Mouse (Mus musculus) heart, embryonic 12.5 days (tissue): Measurements from ENCODE around the gene Prkn. TPM values are rescaled to one million over a fixed set of nuclear protein-coding genes. Genes with fewer than 3 reads are reported as not detected.

ENCODE experiments used
- ATAC-seq: fragments of 200-750 bp; cut with Nextera tagmentation; 2 replicates; pipeline ENCODE4 v1.8.0; 2017; ENCODE audit warnings: moderate TSS enrichment, moderate library complexity; ENCODE audit not compliant: insufficient number of reproducible peaks, low FRiP score
- H3K27ac ChIP-seq: fragments of 300-500 bp; sonication (generic); 2 replicates; pipeline ENCODE4 v1.5.1; 2016; ENCODE audit warnings: mild to moderate bottlenecking, moderate library complexity; ENCODE audit not compliant: poor library complexity, severe bottlenecking
- H3K27me3 ChIP-seq: fragments of 300-500 bp; sonication (generic); replicated peaks from 2 replicates; pipeline ENCODE4 v1.6.1; 2016; ENCODE audit warnings: mild to moderate bottlenecking, moderate library complexity
- H3K36me3 ChIP-seq: fragments of 300-500 bp; sonication (generic); 2 replicates; pipeline ENCODE4 v1.6.1; 2016; ENCODE audit warnings: mild to moderate bottlenecking, moderate library complexity
- H3K4me1 ChIP-seq: fragments of 300-500 bp; sonication (generic); replicated peaks from 2 replicates; pipeline ENCODE4 v1.6.1; 2016; ENCODE audit warnings: mild to moderate bottlenecking
- H3K4me2 ChIP-seq: fragments of 300-500 bp; sonication (generic); 2 replicates; pipeline ENCODE4 v1.6.1; 2016; ENCODE audit warnings: mild to moderate bottlenecking, moderate library complexity
- H3K4me3 ChIP-seq: fragments of 300-500 bp; sonication (generic); 2 replicates; pipeline ENCODE4 v1.5.1; 2016; ENCODE audit warnings: mild to moderate bottlenecking
- H3K9ac ChIP-seq: fragments of 300-500 bp; sonication (generic); 2 replicates; pipeline ENCODE4 v1.6.1; 2016; ENCODE audit warnings: mild to moderate bottlenecking, moderate library complexity
- H3K9me3 ChIP-seq: fragments of 300-500 bp; sonication (generic); replicated peaks from 2 replicates; pipeline ENCODE4 v1.6.1; 2016; ENCODE audit warnings: mild to moderate bottlenecking, moderate library complexity
- WGBS: fragments of 180-500 bp; shearing (Covaris S2); methylation state at CpG from one replicate; pipeline ENCODE4 v1.1.7; 2016; 5-methylcytosine and 5-hydroxymethylcytosine counted together
- polyA plus RNA-seq: library from polyadenylated mRNA; unstranded; fragments of >200 nt; fragmentation: Nextera tagmentation; extraction: Ambion mirVana; gene quantifications from 2 replicates; pipeline ENCODE4 v1.2.1, GENCODE M21; 2016

Prkn gene
- polyA plus RNA-seq, 1 experiment from 2014 or later, result 1.5 TPM

DNA sequence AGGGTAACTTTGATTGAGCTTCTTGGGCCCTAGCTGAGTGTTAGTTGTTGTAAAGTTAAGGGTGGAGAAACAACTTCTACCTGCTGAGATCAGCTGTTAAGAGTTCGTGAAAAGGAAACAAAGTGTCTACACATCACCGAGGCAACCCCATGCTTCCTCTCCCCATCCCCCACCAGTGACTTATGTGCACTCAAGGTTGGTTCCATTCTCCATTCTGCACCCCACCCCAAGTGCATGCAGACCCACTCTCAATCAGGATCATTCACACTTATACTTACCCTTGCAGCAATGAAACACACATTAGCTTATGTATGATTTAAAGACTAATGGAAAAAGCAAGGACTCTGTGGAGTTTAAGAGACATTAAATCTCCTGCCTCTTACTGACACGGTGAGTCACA lies 691.9 kb downstream of the Prkn start:
- no peaks in the 10 kb centered on the region for H3K4me1 ChIP-seq

DNA sequence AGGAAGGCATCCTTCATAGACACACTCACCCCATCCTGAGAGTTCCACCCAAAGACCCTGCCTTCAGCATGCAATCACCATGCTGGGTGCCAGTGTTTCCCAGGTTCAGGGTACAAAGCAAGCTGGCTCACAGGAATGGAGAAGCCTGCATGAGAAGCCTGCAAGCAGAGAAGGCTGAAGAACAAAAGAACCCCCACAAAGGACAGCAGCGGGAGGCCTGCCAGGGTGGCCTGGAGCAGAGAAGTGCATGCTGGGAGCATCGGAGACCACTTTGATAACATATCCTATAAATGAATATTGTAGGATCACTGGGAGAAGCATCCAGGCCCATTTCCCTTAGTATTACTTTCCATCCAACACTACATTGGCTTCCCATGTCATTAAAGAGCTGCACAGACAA lies 692.6 kb downstream of the Prkn start:
- Histone ChIP-seq H3K9me3 (no peaks in the 10 kb centered on the region; the same call in 1 of the 2 replicates), H3K27ac (no peak overlapping the region), H3K4me1 (no peaks in the 10 kb centered on the region), H3K27me3 (no peaks in the 10 kb centered on the region), H3K4me3 (no peak overlapping the region), H3K36me3 (no peaks in the 10 kb centered on the region), H3K4me2 (no peak overlapping the region), H3K9ac (no peak overlapping the region)
- WGBS, result 41% methylated on average over 2 of the region's 2 CpGs
- no peak for ATAC-seq

More for the DNA sequence above, 691.9 kb downstream of the Prkn start:
- H3K9me3 ChIP-seq, result no peaks in the 10 kb centered on the region; the same call in 1 of the 2 replicates
- no peak overlapping the region for H3K9ac ChIP-seq
- no peak overlapping the region for H3K4me2 ChIP-seq
- H3K27me3 ChIP-seq, result no peaks in the 10 kb centered on the region
- H3K36me3 ChIP-seq, result no peaks in the 10 kb centered on the region
- no peak overlapping the region for H3K4me3 ChIP-seq
- ATAC-seq, result no peak
- 43% methylated on average over 3 of the region's 3 CpGs for WGBS
- no peak overlapping the region for H3K27ac ChIP-seq

DNA sequence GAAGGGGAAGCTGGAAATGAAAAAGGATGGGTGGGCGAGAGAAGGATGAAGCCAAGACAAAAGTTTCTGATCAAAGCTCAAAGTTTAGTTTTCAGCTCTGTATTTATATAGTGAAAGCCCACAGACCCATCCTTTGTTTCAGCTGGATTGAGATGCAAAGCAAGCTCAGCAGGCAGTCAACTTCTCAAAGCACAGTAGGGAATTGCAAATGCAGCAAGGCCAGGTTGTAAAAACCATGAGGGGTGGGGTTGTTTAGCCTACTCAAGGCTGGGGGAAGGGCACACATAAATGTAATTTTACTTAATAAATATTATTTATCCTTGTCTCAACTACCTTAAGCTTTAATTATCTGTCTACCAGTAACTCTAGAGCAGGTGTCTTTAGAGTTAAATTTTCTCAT lies 693.7 kb downstream of the Prkn start:
- 68% methylated on average over 1 of the region's 1 CpGs for WGBS
- H3K4me2 ChIP-seq, result no peak overlapping the region

DNA sequence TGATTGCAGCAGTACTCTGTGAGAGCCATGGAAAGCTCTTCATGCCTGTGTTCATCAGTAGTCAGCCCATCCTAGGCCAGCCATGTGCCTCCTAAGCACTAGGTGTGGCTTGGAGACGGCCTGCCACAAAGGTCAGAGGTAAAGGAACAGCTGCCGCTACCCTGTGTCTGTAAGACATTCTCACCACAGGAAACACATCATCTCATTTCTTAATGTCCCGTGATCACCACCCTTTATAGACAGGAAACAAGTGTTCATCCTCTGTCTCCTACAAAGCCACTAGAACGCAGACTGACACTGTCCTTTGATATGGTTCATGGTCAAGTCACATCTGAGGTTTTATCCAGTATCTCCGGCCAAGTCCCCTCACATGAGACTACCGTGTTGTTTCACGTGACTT lies 698.6 kb downstream of the Prkn start:
- no peak overlapping the region for H3K4me3 ChIP-seq
- H3K4me1 ChIP-seq, result no peaks in the 10 kb centered on the region
- H3K9ac ChIP-seq, result no peak overlapping the region
- no peak overlapping the region for H3K4me2 ChIP-seq
- no peaks in the 10 kb centered on the region for H3K36me3 ChIP-seq
- 86% methylated on average over 7 of the region's 7 CpGs for WGBS
- H3K9me3 ChIP-seq, result no peaks in the 10 kb centered on the region
- ATAC-seq, result no peak
- no peak overlapping the region for H3K27ac ChIP-seq
- no peaks in the 10 kb centered on the region for H3K27me3 ChIP-seq

More for the DNA sequence above, 693.7 kb downstream of the Prkn start:
- ATAC-seq, result no peak
- H3K4me1 ChIP-seq, result no peaks in the 10 kb centered on the region
- H3K9me3 ChIP-seq, result no peaks in the 10 kb centered on the region; the same call in 1 of the 2 replicates
- H3K36me3 ChIP-seq, result no peaks in the 10 kb centered on the region
- no peak overlapping the region for H3K9ac ChIP-seq
- no peak overlapping the region for H3K27ac ChIP-seq
- no peak overlapping the region for H3K4me3 ChIP-seq
- no peaks in the 10 kb centered on the region for H3K27me3 ChIP-seq

DNA sequence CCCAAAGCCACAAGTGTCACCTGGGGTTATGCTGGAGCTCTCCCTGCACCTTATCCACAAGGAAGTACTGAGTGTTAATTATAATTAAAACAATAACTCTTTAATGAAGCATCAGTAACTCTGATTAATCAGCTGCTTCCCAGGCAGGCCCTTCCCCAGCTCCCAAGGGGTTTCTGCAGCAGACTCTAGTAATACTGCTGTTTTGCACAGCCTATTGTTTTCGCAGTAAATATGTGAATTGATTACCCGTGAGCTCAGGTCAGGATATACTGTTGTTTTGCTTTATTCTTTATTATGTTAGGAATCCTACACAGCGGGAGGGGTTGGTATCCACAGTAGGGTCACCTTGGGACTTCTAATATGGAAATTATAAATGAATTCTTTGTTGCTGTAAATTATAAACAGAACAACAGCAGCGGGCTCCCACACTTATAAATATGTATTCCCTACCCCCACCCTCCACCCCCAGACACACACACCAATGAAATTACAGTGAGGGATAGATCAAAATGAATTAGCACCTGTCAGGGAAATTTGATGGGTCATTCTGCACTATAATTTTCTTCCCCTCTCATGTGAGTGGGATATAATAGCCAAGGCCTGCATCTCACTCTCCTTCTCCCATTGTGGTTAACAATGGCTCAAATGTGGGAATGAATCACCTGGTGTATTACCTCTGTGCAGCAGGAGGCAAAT lies 701.9 kb downstream of the Prkn start:
- no peak overlapping the region for H3K4me3 ChIP-seq
- H3K27me3 ChIP-seq, result no peaks in the 10 kb centered on the region
- no peaks in the 10 kb centered on the region for H3K36me3 ChIP-seq
- WGBS, result 73% methylated on average over 4 of the region's 4 CpGs
- H3K4me2 ChIP-seq, result no peak overlapping the region
- ATAC-seq, result no peak
- no peaks in the 10 kb centered on the region for H3K4me1 ChIP-seq
- H3K9me3 ChIP-seq, result no peaks in the 10 kb centered on the region
- no peak overlapping the region for H3K27ac ChIP-seq
- H3K9ac ChIP-seq, result no peak overlapping the region

DNA sequence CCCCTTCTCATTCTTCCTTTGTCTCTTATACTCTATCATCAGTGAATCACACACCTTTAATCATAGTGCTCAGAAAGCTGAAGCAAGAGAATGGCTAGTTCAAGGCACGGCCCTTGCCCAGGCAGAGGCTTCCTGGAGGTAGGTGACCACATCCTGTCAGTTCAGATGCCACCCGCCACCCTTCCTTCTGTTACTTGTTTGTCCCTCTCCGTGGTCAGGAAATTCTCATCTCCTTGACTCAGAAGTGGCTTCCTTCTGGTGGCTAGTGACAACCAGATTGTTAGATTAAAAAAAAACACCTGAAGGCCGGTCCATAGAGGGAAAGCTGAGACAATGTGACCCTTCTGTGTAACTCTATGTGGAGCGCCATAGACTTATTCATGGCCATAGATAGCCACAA lies 710.4 kb downstream of the Prkn start:
- Histone ChIP-seq H3K27me3 (no peaks in the 10 kb centered on the region), H3K4me1 (no peaks in the 10 kb centered on the region), H3K9ac (no peak overlapping the region), H3K4me3 (no peak overlapping the region), H3K9me3 (no peaks in the 10 kb centered on the region), H3K27ac (no peak overlapping the region), H3K4me2 (no peak overlapping the region), H3K36me3 (no peaks in the 10 kb centered on the region)
- no peak for ATAC-seq
- 67% methylated on average over 5 of the region's 5 CpGs for WGBS

DNA sequence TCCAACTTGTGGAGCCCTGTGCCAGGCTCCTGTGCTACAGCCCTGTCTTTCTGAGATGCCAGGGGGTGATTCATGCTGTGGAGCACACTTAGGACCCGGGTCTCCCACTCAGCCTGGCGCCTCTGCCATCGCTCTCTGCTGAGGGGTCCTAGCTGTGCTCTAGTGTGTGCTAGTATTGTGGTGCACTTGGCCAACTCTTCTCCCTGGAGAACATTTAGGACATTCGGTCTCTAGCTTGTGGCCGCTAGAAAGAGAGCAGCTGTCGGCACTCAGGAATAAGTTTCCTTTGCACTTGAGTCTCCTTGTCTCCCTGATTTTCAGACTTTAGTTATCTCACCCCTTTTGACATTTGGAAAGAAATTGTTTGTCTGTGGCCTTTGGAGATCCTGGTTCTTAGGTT lies 725.5 kb downstream of the Prkn start:
- Histone ChIP-seq H3K27me3 (no peaks in the 10 kb centered on the region), H3K4me1 (0 out of 2 replicates have a peak, but pooled peaks cover 3% of the 10 kb centered on the region), H3K4me2 (no peak overlapping the region), H3K36me3 (no peaks in the 10 kb centered on the region), H3K9me3 (no peaks in the 10 kb centered on the region), H3K4me3 (no peak overlapping the region), H3K27ac (no peak overlapping the region), H3K9ac (no peak overlapping the region)
- ATAC-seq, result no peak
- WGBS, result 69% methylated on average over 6 of the region's 6 CpGs

DNA sequence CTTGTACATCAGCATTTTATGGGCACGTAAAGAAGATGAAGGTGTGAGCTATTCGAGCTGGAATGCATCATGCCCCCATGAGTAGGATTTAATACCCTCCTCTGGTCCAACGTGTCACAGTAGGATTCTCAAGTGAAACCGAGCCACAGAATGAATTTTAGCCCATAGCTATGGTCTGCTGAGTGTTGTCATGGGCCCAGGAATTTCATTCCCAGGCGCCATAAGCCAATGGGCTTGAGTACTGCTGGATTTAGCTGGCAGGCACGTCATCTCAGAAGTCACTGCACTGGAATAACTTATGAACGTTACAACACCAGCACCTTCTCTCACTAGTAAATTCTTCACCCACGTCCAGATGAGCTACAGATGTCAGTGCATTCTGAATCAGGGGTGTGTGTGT lies 730.2 kb downstream of the Prkn start:
- no peak overlapping the region for H3K4me3 ChIP-seq
- WGBS, result 77% methylated on average over 8 of the region's 8 CpGs

DNA sequence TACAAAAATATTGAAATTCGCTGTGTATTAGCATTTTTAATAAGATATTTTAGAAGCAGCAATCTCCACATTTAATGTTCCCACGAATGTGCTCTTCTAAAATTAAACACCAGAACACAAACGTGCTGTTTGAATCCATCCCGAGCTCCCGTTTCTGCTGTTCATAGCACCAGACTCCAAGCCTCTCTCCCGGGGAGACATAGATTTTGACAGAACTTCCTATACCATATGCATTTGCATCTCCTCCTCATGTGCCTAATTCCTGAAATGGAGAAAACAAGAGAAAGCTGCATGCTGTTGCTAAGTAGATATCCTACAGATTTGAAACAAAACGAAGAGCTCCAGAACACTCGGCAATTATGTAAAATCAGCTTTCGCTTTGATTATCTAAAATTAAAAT lies 733.5 kb downstream of the Prkn start:
- no peak overlapping the region for H3K9ac ChIP-seq
- peaks cover 3% of the 10 kb centered on the region; the same call in 1 of the 2 replicates for H3K27me3 ChIP-seq
- no peak overlapping the region for H3K4me3 ChIP-seq
- H3K4me2 ChIP-seq, result no peak overlapping the region
- 0 out of 2 replicates have a peak, but pooled peaks cover 6% of the 10 kb centered on the region for H3K9me3 ChIP-seq
- H3K36me3 ChIP-seq, result no peaks in the 10 kb centered on the region
- H3K27ac ChIP-seq, result no peak overlapping the region
- H3K4me1 ChIP-seq, result no peaks in the 10 kb centered on the region
- ATAC-seq, result no peak
- WGBS, result 83% methylated on average over 9 of the region's 9 CpGs

More for the DNA sequence above, 730.2 kb downstream of the Prkn start:
- Histone ChIP-seq H3K4me2 (no peak overlapping the region), H3K27ac (no peak overlapping the region), H3K4me1 (0 out of 2 replicates have a peak, but pooled peaks cover 3% of the 10 kb centered on the region), H3K9ac (no peak overlapping the region), H3K27me3 (peaks cover 3% of the 10 kb centered on the region; the same call in 1 of the 2 replicates), H3K9me3 (0 out of 2 replicates have a peak, but pooled peaks cover 1% of the 10 kb centered on the region), H3K36me3 (no peaks in the 10 kb centered on the region)
- no peak for ATAC-seq

DNA sequence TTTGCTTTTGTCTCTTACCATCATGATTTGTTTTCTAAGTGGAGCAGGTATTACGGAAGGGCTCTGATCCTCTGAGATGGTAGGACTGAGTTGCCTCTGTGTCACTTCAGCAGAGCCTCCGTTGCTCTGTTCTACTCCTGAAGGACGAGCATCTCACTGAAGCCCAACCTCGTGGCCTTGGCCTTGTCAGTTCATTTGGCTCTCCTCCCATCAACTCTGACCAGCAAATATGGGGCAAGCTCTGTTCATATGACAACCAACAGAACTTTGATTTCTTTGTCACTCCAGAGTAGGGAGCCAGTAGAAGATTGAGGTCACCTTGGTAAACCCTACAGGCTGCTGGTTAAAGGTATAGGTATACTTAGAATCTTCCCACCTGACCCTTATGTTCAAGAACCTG lies 745.3 kb downstream of the Prkn start:
- Histone ChIP-seq H3K9ac (no peak overlapping the region), H3K27me3 (no peaks in the 10 kb centered on the region), H3K4me2 (no peak overlapping the region), H3K4me1 (no peaks in the 10 kb centered on the region), H3K4me3 (no peak overlapping the region), H3K9me3 (no peaks in the 10 kb centered on the region), H3K27ac (no peak overlapping the region), H3K36me3 (no peaks in the 10 kb centered on the region)
- 82% methylated on average over 4 of the region's 4 CpGs for WGBS
- no peak for ATAC-seq

DNA sequence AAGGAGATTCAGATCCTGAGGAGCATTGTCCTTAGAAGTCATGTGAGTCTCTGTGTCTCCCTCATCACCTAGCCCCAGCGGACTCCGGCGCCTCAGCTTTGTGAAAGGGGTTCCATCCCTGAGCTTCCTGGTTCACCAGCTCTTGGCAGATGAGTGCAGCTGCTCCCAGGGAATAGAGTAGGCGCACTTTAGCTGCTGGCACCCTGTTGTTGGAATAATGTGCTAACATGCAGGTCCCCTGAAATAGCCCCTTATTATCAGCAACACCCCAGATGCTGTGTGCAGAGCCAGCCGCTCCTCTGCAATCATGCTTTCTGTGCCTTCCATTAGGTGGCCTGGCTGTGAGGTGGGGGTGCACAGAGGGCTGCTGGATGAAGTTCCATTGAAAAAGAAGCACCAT lies 767.7 kb downstream of the Prkn start:
- 77% methylated on average over 5 of the region's 5 CpGs for WGBS
- Histone ChIP-seq H3K4me2 (no peak overlapping the region), H3K9ac (no peak overlapping the region)

DNA sequence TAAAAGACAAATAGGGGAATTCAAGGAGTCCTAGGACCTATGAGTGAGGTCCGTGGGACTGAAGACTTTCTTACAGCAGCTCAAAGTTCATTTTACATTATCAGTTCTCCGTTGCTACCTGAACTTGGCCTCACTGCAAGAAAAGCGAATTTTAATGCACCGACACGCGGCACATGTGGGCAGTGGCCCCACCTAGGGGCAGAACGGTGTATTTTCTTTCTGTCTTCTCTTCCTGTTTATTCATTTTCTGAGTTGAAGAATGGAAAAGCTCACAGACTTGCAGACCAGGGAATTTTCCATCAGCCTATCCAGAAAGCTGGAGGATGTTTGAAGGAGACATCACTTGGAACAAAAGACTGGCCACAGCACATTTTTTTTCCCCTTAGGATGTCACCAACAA lies 771.3 kb downstream of the Prkn start:
- Histone ChIP-seq H3K4me1 (peaks cover 6% of the 10 kb centered on the region; the same call in 1 of the 2 replicates), H3K27ac (no peak overlapping the region), H3K36me3 (no peaks in the 10 kb centered on the region)

More for the DNA sequence above, 767.7 kb downstream of the Prkn start:
- Histone ChIP-seq H3K36me3 (no peaks in the 10 kb centered on the region), H3K4me3 (no peak overlapping the region), H3K27me3 (peaks cover 31% of the 10 kb centered on the region), H3K9me3 (no peaks in the 10 kb centered on the region), H3K4me1 (peaks cover 1% of the 10 kb centered on the region; the same call in 1 of the 2 replicates), H3K27ac (no peak overlapping the region)
- ATAC-seq, result no peak

More for the DNA sequence above, 771.3 kb downstream of the Prkn start:
- Histone ChIP-seq H3K9ac (no peak overlapping the region), H3K4me2 (peak overlapping the region; percentile 23; the same call in 1 of the 2 replicates), H3K9me3 (no peaks in the 10 kb centered on the region), H3K4me3 (no peak overlapping the region), H3K27me3 (peaks cover 40% of the 10 kb centered on the region)
- 19% methylated on average over 7 of the region's 7 CpGs for WGBS
- no peak for ATAC-seq
